Mouse (Mus musculus) liver, postnatal 0 days (tissue): ENCODE results near the gene Rnf181. TPM values are rescaled to one million over a fixed set of nuclear protein-coding genes. Genes with fewer than 3 reads are reported as not detected.

Source experiments
- ATAC-seq: fragments of 200-750 bp; cut with Nextera tagmentation; 2 replicates; pipeline ENCODE4 v1.8.0; 2017; ENCODE audit warnings: mild to moderate bottlenecking, moderate library complexity
- DNase-seq: peaks from one replicate; pipeline ENCODE4 v3.0.0-alpha.2; 2016
- H3K27ac ChIP-seq: fragments of 300-500 bp; sonication (generic); 2 replicates; pipeline ENCODE4 v1.5.1; 2014; ENCODE audit warnings: antibody characterized with exemption, moderate library complexity, mild to moderate bottlenecking, low read depth
- H3K27me3 ChIP-seq: fragments of 300-500 bp; sonication (generic); 2 replicates; pipeline ENCODE4 v1.6.1; 2014; ENCODE audit warnings: low read length, control low read depth, mixed read lengths; ENCODE audit not compliant: insufficient read depth
- H3K36me3 ChIP-seq: fragments of 300-500 bp; sonication (generic); replicated peaks from 2 replicates; pipeline ENCODE4 v1.6.1; 2014; ENCODE audit warnings: mild to moderate bottlenecking, control low read depth, low read length, moderate library complexity, mixed read lengths; ENCODE audit not compliant: insufficient read depth
- H3K4me1 ChIP-seq: fragments of 300-500 bp; sonication (generic); 2 replicates; pipeline ENCODE4 v1.6.1; 2014; ENCODE audit warnings: antibody characterized with exemption, mild to moderate bottlenecking, control low read depth; ENCODE audit not compliant: insufficient read depth
- H3K4me2 ChIP-seq: fragments of 300-500 bp; sonication (generic); 2 replicates; pipeline ENCODE4 v1.6.1; 2014; ENCODE audit warnings: low read depth, mild to moderate bottlenecking, low read length, moderate library complexity, mixed read lengths
- H3K4me3 ChIP-seq: fragments of 300-500 bp; sonication (generic); 2 replicates; pipeline ENCODE4 v1.5.1; 2014; ENCODE audit warnings: low read depth, low read length
- H3K9ac ChIP-seq: fragments of 300-500 bp; sonication (generic); replicated peaks from 2 replicates; pipeline ENCODE4 v1.6.1; 2014; ENCODE audit warnings: mild to moderate bottlenecking, moderate library complexity
- H3K9me3 ChIP-seq: fragments of 300-500 bp; sonication (generic); 2 replicates; pipeline ENCODE4 v1.6.1; 2016; ENCODE audit warnings: mild to moderate bottlenecking, control low read depth, low read length, mixed read lengths
- CTCF ChIP-seq: sonication (generic); IDR thresholded peaks from 2 replicates; pipeline ENCODE4 v1.5.1; 2016; ENCODE audit warnings: antibody characterized with exemption, low read depth
- EP300 ChIP-seq: IDR thresholded peaks from 2 replicates; pipeline ENCODE4 v1.6.1; 2016; ENCODE audit warnings: antibody characterized with exemption, low read depth, mild to moderate bottlenecking
- WGBS: fragments of 180-500 bp; shearing (Covaris S2); extraction: QIAGEN DNeasy Blood & Tissue Kit; methylation state at CpG from one replicate; pipeline ENCODE4 v1.1.7; 2014; ENCODE audit not compliant: insufficient replicate concordance; 5-methylcytosine and 5-hydroxymethylcytosine counted together
- polyA plus RNA-seq: library from polyadenylated mRNA; unstranded; fragments of >200 nt; fragmentation: Nextera tagmentation; extraction: Ambion mirVana; gene quantifications from 2 replicates; pipeline ENCODE4 v1.2.1, GENCODE M21; 2015

Gene Rnf181
- polyA plus RNA-seq, 1 experiment from 2014 or later = 63.2 TPM

DNA sequence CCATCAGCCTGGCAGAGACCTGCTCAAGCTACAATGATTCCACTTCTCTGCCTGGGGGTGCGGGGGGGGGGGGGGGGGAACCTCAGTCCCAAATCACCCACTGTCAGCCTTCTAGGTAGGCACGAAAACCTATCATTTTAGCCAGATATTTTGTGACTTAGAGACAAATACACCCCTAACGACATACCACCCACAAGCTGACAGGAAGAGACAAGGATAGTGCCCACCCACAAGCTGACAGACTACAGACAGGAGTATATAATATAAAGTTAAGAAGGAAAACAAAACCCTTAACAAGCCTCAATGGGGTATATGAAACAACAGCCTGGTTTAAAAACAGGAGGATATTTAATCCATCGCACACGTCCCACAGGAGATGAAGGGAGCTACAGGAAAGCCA, 48.3 kb downstream of the Rnf181 start:
- Histone ChIP-seq H3K27ac (0 out of 2 replicates have a peak overlapping the region, but pooled peaks have one; percentile 5), H3K4me1 (0 out of 2 replicates have a peak, but pooled peaks cover 2% of the 10 kb centered on the region), H3K27me3 (no peaks in the 10 kb centered on the region), H3K36me3 (peaks cover 68% of the 10 kb centered on the region), H3K4me3 (no peak overlapping the region), H3K9me3 (no peaks in the 10 kb centered on the region), H3K9ac (no peak overlapping the region), H3K4me2 (no peak overlapping the region)
- TF ChIP-seq CTCF (no peak), EP300 (no peak)
- peak; percentile 62 for ATAC-seq
- WGBS = 75% methylated on average over 4 of the region's 5 CpGs
- DNase-seq = no peak

DNA sequence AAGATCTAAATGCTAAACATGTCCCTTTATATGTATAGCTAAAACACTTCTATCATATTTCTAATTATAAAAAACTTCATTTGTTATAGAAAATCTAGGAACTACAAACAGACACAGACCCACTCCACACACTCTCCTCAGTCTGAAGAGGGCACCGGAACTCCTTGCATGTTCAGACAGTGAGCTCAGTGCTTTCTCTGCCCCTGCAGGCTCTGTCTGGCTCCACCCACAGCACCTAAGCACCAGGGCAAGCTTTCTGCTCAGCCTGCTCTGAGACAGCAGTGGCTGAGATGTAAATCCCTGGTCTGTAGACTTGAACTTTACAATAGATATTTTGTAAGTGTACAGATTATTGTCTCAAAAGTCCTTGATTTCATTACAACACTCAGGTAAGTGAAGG, 50.7 kb downstream of the Rnf181 start:
- 72% methylated on average over 1 of the region's 1 CpGs for WGBS
- Histone ChIP-seq H3K27me3 (no peaks in the 10 kb centered on the region), H3K4me1 (0 out of 2 replicates have a peak, but pooled peaks cover 2% of the 10 kb centered on the region), H3K36me3 (peaks cover 52% of the 10 kb centered on the region), H3K4me2 (no peak overlapping the region), H3K9me3 (no peaks in the 10 kb centered on the region), H3K9ac (no peak overlapping the region), H3K4me3 (no peak overlapping the region), H3K27ac (no peak overlapping the region)
- no peak for ATAC-seq
- no peak for TF ChIP-seq EP300
- TF ChIP-seq CTCF = peak; percentile 9; the same call in 1 of the 2 replicates
- DNase-seq = no peak

DNA sequence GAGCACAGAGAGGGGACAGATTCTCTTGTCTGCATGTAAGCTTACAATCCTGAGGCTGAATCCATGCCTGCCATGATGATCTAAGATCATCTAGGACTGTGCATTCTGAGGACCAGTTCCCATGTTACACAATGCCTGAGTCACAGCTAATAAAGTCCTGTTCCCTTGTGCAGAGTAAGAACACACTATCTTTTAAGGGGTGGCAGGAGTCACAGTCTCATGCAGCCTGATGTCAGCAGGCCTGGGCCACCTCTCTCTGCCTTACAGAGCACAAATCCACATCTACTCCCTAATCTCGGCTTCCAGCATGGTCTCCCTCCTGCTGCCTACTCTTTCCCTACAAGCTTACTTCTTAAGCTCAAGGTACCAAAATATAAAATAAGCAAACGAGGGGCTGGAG, 51.4 kb downstream of the Rnf181 start:
- Histone ChIP-seq H3K36me3 (peaks cover 45% of the 10 kb centered on the region), H3K4me3 (no peak overlapping the region), H3K4me2 (no peak overlapping the region), H3K27ac (no peak overlapping the region), H3K27me3 (no peaks in the 10 kb centered on the region), H3K4me1 (0 out of 2 replicates have a peak, but pooled peaks cover 2% of the 10 kb centered on the region), H3K9ac (no peak overlapping the region), H3K9me3 (no peaks in the 10 kb centered on the region)
- no peak for TF ChIP-seq EP300
- TF ChIP-seq CTCF = no peak
- no peak for DNase-seq
- WGBS = 82% methylated on average over 2 of the region's 2 CpGs
- ATAC-seq = no peak

DNA sequence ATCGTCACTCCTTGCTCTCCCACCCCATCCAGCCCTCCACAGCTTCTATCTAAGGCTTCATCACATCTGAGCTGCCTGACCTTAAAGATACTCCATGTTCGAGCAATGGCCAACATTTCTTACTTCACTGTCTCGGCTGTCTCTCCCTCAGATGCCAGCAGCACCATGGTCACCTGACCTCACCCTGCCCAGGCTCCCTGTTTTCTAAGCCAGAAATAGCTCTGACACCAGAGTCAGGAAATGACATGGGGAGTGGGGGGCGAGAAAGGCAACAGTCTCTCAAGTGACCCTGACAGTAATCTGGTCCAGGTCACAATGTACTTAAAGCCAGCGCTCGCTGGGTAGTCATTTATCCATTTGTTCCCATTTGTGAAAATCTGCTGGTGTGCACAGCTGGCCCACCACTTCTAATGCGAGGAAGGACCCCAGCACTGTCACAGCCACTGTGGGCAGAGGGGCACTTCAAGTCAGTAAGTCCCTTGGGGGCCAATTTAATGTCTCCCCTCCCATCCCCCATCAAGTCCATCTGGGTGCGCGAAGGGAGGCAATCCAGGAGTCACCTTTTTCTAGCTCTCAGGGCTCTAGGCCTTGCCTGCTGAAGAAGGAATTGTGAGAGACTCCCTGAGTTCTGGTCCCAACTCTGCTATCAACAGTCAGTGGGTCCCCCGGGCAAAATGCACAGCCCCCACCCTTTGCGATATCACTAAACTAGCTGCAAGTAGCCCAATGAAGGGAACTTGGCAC, 53.5 kb downstream of the Rnf181 start:
- no peak for DNase-seq
- peaks cover 24% of the 10 kb centered on the region for H3K36me3 ChIP-seq
- H3K4me2 ChIP-seq = no peak overlapping the region
- H3K4me3 ChIP-seq = no peak overlapping the region
- 81% methylated on average over 11 of the region's 11 CpGs for WGBS
- H3K27ac ChIP-seq = no peak overlapping the region
- 0 out of 2 replicates have a peak, but pooled peaks cover 2% of the 10 kb centered on the region for H3K4me1 ChIP-seq
- H3K9ac ChIP-seq = no peak overlapping the region
- H3K9me3 ChIP-seq = no peaks in the 10 kb centered on the region
- no peak for TF ChIP-seq EP300
- no peak for TF ChIP-seq CTCF
- ATAC-seq = no peak
- H3K27me3 ChIP-seq = no peaks in the 10 kb centered on the region

DNA sequence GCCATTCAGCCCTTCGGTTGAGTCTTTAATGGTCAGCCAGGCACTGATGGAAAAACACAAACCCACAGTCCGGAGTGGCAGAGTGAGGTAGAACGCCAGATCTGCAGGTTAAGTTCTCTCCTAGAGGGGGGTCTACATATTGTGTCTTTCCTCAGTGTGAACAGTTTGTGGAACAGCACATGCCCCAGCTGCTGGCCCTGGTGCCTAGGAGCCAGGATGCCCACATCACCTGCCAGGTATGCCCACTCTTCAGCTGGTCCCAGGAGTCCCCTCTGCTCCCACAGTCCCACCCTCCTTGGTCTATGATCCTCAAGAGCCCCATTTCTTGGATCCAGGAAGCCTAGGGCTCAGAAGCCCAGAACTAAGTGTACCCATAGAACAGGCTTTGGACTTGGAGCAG, 54.6 kb downstream of the Rnf181 start:
- Histone ChIP-seq H3K27me3 (no peaks in the 10 kb centered on the region), H3K9ac (no peak overlapping the region), H3K9me3 (no peaks in the 10 kb centered on the region), H3K4me3 (no peak overlapping the region), H3K36me3 (peaks cover 13% of the 10 kb centered on the region), H3K27ac (no peak overlapping the region), H3K4me2 (no peak overlapping the region), H3K4me1 (0 out of 2 replicates have a peak, but pooled peaks cover 2% of the 10 kb centered on the region)
- 81% methylated on average over 3 of the region's 3 CpGs for WGBS
- ATAC-seq = no peak
- DNase-seq = no peak
- TF ChIP-seq CTCF = no peak
- no peak for TF ChIP-seq EP300

Other genes with a start within 250 kb of the Rnf181 start
- gene Atoh8, start 131.4 kb downstream of the Rnf181 start, polyA plus RNA-seq = 0.96 and 1.3 TPM in 2 replicates
- gene Sftpb, start 62.3 kb downstream of the Rnf181 start, polyA plus RNA-seq = 0.16 and 0.20 TPM in 2 replicates
- 21.1 and 21.7 TPM in 2 replicates for gene Usp39, start 21.8 kb downstream of the Rnf181 start, polyA plus RNA-seq
- 13.0 and 13.3 TPM in 2 replicates for gene 0610030E20Rik, start 19.6 kb downstream of the Rnf181 start, polyA plus RNA-seq
- gene Tmem150a, start 11.5 kb downstream of the Rnf181 start, polyA plus RNA-seq = 92.3 and 113 TPM in 2 replicates
- 50.8 and 53.1 TPM in 2 replicates for gene Vamp5, start 13.5 kb upstream of the Rnf181 start, polyA plus RNA-seq
- gene Vamp8, start 23.7 kb upstream of the Rnf181 start, polyA plus RNA-seq = 263 and 277 TPM in 2 replicates
- 16.2 and 20.7 TPM in 2 replicates for gene Ggcx, start 47.4 kb upstream of the Rnf181 start, polyA plus RNA-seq
- gene Mat2a, start 72.6 kb upstream of the Rnf181 start, polyA plus RNA-seq = 111 and 138 TPM in 2 replicates
- gene Sh2d6, start 154.8 kb upstream of the Rnf181 start, polyA plus RNA-seq = not detected in 2 replicates
- 20.0 and 22.8 TPM in 2 replicates for gene Capg, start 177.4 kb upstream of the Rnf181 start, polyA plus RNA-seq
- 4.0 and 5.2 TPM in 2 replicates for gene Elmod3, start 231.5 kb upstream of the Rnf181 start, polyA plus RNA-seq
- 90.4 and 109 TPM in 2 replicates for gene Retsat, start 231.5 kb upstream of the Rnf181 start, polyA plus RNA-seq